Mouse (Mus musculus): ENCODE data around the gene Ptgds. TPM values are rescaled to one million over a fixed set of nuclear protein-coding genes. Genes with fewer than 3 reads are reported as not detected.

Ptgds gene
- total and polyA plus RNA-seq, 2 experiments from 2014 or later = 2,498 to 3,193 TPM

- H3K4me1 ChIP-seq (ENCODE audit: insufficient read depth, low read length) = peaks cover 15% of the 10 kb centered on the region
- no peak overlapping the region for H3K4me3 ChIP-seq (ENCODE audit: low read length)
- H3K27me3 ChIP-seq (ENCODE audit: insufficient read depth, low read length) = no peaks in the 10 kb centered on the region
- H3K36me3 ChIP-seq (ENCODE audit: insufficient read depth, low read length) = no peaks in the 10 kb centered on the region
- H3K9me3 ChIP-seq (ENCODE audit: low read length) = no peaks in the 10 kb centered on the region
- no peak overlapping the region for H3K27ac ChIP-seq
- no peak overlapping the region for H3K4me2 ChIP-seq (ENCODE audit: low read depth, low read length)
- no peak overlapping the region for H3K9ac ChIP-seq (replicated peaks; ENCODE audit: low read length)
- WGBS = 76% methylated on average over 14 of the region's 14 CpGs
- TF ChIP-seq CTCF (IDR thresholded peaks at IDR 0.05; ENCODE audit: low read depth) = no peak
- ATAC-seq = no peak
- DNase-seq (ENCODE audit: low spot score) = no peak
Measured at GRCm38 (mm10) chr2:25467606-25468303, 2.1 kb downstream of the Ptgds start.

- Histone ChIP-seq H3K4me3 (ENCODE audit: low read length) (no peak overlapping the region), H3K4me2 (ENCODE audit: low read depth, low read length) (no peak overlapping the region), H3K9me3 (ENCODE audit: low read length) (no peaks in the 10 kb centered on the region), H3K9ac (replicated peaks; ENCODE audit: low read length) (no peak overlapping the region), H3K27me3 (ENCODE audit: insufficient read depth, low read length) (no peaks in the 10 kb centered on the region), H3K27ac (peak overlapping the region; percentile 33; the same call in 1 of the 2 replicates), H3K4me1 (ENCODE audit: insufficient read depth, low read length) (peaks cover 19% of the 10 kb centered on the region), H3K36me3 (ENCODE audit: insufficient read depth, low read length) (no peaks in the 10 kb centered on the region)
- WGBS = 50% methylated on average over 10 of the region's 10 CpGs
- no peak for TF ChIP-seq CTCF (IDR thresholded peaks at IDR 0.05; ENCODE audit: low read depth)
- peak; percentile 25 for DNase-seq (ENCODE audit: low spot score)
- no peak for ATAC-seq
Measured at GRCm38 (mm10) chr2:25465816-25466635, 3.8 kb downstream of the Ptgds start.

DNA sequence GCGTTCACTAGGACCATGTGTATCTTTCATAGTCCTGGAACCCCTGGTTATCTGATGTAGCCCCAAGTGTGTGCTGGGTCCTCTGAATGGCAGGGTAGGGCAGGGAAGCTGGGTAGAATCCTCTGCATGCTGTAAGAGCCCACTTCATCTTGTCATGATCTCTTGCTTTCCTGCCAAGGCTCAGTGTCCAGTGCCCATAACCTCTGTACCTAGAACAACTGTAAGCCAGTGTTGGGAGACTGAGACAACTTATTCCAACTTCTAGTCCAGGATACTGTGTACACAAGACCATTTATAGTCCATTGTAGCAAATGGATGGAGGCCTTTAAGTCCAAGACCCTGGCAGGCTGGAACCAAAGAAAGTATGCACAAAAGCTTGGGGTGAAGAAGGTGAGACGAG is 4.6 kb downstream of the Ptgds start:
- H3K4me3 ChIP-seq (ENCODE audit: low read length) = no peak overlapping the region
- H3K9ac ChIP-seq (replicated peaks; ENCODE audit: low read length) = no peak overlapping the region
- no peaks in the 10 kb centered on the region for H3K36me3 ChIP-seq (ENCODE audit: insufficient read depth, low read length)
- DNase-seq (ENCODE audit: low spot score) (no peak), ATAC-seq (no peak)
- H3K27me3 ChIP-seq (ENCODE audit: insufficient read depth, low read length) = no peaks in the 10 kb centered on the region
- H3K4me1 ChIP-seq (ENCODE audit: insufficient read depth, low read length) = peaks cover 19% of the 10 kb centered on the region
- TF ChIP-seq CTCF (IDR thresholded peaks at IDR 0.05; ENCODE audit: low read depth) = no peak
- 85% methylated on average over 2 of the region's 2 CpGs for WGBS
- no peak overlapping the region for H3K4me2 ChIP-seq (ENCODE audit: low read depth, low read length)
- no peaks in the 10 kb centered on the region for H3K9me3 ChIP-seq (ENCODE audit: low read length)
- H3K27ac ChIP-seq = peak overlapping the region; percentile 33; the same call in 1 of the 2 replicates

DNA sequence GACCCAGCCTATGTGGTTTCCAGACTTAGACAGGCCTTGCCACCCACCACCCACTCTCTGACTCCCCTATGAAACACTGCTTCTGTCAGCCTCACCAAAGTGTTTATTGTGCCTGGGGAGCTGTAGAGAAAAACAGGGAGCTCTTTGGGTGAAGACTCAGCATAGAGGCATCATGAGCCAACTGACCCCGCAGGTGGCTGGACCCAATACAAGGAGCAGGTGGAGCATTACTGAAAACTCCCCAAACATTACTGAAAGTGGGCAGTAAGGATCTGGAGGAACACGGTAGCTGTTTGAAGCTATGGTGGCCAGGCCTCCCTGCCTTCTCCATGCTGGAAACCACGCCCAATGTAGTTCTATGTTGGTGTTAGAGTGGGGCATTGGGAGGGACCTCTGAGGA is 6.2 kb downstream of the Ptgds start:
- no peak overlapping the region for H3K9ac ChIP-seq (replicated peaks; ENCODE audit: low read length)
- H3K4me2 ChIP-seq (ENCODE audit: low read depth, low read length) = no peak overlapping the region
- peaks cover 17% of the 10 kb centered on the region for H3K4me1 ChIP-seq (ENCODE audit: insufficient read depth, low read length)
- no peaks in the 10 kb centered on the region for H3K27me3 ChIP-seq (ENCODE audit: insufficient read depth, low read length)
- DNase-seq (ENCODE audit: low spot score) (no peak), ATAC-seq (no peak)
- H3K9me3 ChIP-seq (ENCODE audit: low read length) = no peaks in the 10 kb centered on the region
- no peak for TF ChIP-seq CTCF (IDR thresholded peaks at IDR 0.05; ENCODE audit: low read depth)
- peaks cover 8% of the 10 kb centered on the region; the same call in 1 of the 2 replicates for H3K36me3 ChIP-seq (ENCODE audit: insufficient read depth, low read length)
- no peak overlapping the region for H3K27ac ChIP-seq
- WGBS = 91% methylated on average over 3 of the region's 3 CpGs
- H3K4me3 ChIP-seq (ENCODE audit: low read length) = no peak overlapping the region

- Histone ChIP-seq H3K36me3 (ENCODE audit: insufficient read depth, low read length) (peaks cover 18% of the 10 kb centered on the region; the same call in 1 of the 2 replicates), H3K4me3 (ENCODE audit: low read length) (peak overlapping the region; percentile 72), H3K4me1 (ENCODE audit: insufficient read depth, low read length) (peaks cover 17% of the 10 kb centered on the region), H3K4me2 (ENCODE audit: low read depth, low read length) (peak overlapping the region; percentile 75), H3K9ac (replicated peaks; ENCODE audit: low read length) (peak overlapping the region; percentile 70), H3K9me3 (ENCODE audit: low read length) (no peaks in the 10 kb centered on the region), H3K27ac (peak overlapping the region; percentile 94), H3K27me3 (ENCODE audit: insufficient read depth, low read length) (no peaks in the 10 kb centered on the region)
- WGBS = 23% methylated on average over 3 of the region's 3 CpGs
- ATAC-seq (0 out of 2 replicates have a peak, but pooled peaks have one; percentile 0), DNase-seq (ENCODE audit: low spot score) (no peak)
- no peak for TF ChIP-seq CTCF (IDR thresholded peaks at IDR 0.05; ENCODE audit: low read depth)
Measured at GRCm38 (mm10) chr2:25461407-25461806, 8.4 kb downstream of the Ptgds start.

DNA sequence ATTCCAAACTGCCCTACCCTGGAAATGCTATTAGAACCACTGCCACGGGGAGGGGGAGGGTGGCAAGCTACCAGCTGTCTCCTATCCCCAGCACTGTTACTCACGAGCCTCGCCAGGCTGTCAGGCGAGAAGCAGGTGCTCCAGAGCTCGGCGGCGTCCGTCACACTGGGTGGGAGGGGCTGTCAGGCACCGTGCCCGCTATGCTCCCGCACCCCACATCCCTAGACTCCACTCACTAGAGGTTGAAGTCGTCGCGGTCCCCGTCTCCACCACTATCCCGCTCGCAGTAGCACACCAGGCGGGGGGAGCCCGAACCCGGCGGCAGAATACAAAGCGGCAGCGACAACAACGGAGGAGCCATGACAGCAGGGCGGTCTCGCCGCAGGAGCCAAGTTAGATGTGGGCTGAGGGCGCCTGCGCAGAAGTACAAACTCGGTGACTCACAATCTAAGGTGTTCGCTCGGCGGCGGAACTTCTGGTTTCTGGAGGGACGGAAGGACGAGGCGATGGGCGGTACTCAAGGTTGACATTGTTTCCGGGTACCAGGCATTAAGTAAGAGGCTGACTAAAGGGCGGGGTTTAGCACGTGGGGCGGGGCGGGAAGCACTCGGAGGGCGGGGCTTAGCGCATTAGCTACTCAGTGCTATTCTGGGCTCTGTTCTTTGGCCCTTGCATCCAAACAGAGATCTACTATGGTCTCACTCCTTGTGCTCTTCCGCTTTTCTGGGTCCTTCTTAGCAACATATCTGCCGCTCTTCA is 9.1 kb downstream of the Ptgds start, which contains the start of gene Paxx:
Paxx (minus strand) TSS at position 544 of the 759 bp plus-strand sequence.
- ATAC-seq (peak; percentile 89), DNase-seq (ENCODE audit: low spot score) (peak; percentile 96)
- Histone ChIP-seq H3K4me3 (ENCODE audit: low read length) (peak within 1 kb of the TSS; percentile 72), H3K9ac (replicated peaks; ENCODE audit: low read length) (peak within 1 kb of the TSS; percentile 70), H3K27me3 (ENCODE audit: insufficient read depth, low read length) (no peaks in the 10 kb centered on the region), H3K4me2 (ENCODE audit: low read depth, low read length) (peak within 1 kb of the TSS; percentile 75), H3K9me3 (ENCODE audit: low read length) (no peaks in the 10 kb centered on the region), H3K27ac (peak within 1 kb of the TSS; percentile 94), H3K36me3 (ENCODE audit: insufficient read depth, low read length) (peaks cover 18% of the 10 kb centered on the region; the same call in 1 of the 2 replicates), H3K4me1 (ENCODE audit: insufficient read depth, low read length) (peaks cover 17% of the 10 kb centered on the region)
- TF ChIP-seq CTCF (IDR thresholded peaks at IDR 0.05; ENCODE audit: low read depth) = no peak
- WGBS = under 1% methylated on average over 48 of the region's 48 CpGs
